Mouse (Mus musculus): ENCODE data around the gene Lrrtm3.

The Lrrtm3 gene

GRCm38 (mm10) chr10:64039760-64040535, 50.1 kb downstream of the Lrrtm3 start:
- DNase-seq, result peak; percentile 9

GRCm38 (mm10) chr10:64030901-64031300, 59.2 kb downstream of the Lrrtm3 start:
- no peak for DNase-seq

- peak; percentile 25 for DNase-seq
Measured at GRCm38 (mm10) chr10:64023340-64023739, 66.7 kb downstream of the Lrrtm3 start.

DNA sequence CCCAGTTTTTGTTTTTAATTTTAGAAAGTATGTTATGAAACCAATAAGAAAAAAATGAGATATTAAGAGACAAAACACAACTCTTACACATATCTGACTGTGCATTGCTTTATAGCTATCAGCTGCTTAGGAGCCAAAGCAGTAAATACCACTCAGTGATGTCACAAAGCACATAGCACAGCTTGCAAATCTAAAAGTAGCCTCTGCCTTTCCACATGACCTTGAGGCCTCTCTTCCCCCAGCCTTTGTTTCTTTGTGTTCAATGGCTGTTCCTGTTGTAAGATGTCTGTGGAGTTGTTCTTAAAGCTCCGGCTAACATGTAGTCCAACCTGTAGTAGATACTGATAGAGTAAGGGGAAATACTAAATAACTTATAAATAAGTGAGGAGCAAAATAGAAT, 69.7 kb downstream of the Lrrtm3 start:
- DNase-seq, result no peak

GRCm38 (mm10) chr10:64001996-64002395, 88.1 kb downstream of the Lrrtm3 start:
- DNase-seq, result no peak

DNA sequence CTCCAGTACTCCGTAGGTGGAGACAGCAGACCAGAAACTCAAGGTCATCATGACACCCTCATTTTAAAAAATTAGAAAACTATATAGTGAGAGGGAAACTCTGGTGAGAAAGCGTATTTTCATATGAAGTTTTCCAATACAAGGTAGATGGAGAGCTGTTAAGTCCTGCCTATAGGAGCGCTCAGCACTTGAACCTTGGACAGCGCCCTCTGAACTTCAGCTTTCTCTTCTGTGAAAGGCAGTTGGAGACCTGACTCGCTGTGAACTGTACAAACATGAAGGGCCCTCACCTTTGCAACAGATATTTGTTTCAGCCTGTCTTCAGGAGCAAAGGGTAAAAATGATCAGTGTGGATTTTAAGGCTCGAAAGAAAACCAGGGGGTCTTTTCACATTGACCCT, 88.5 kb downstream of the Lrrtm3 start:
- no peak for DNase-seq

DNA sequence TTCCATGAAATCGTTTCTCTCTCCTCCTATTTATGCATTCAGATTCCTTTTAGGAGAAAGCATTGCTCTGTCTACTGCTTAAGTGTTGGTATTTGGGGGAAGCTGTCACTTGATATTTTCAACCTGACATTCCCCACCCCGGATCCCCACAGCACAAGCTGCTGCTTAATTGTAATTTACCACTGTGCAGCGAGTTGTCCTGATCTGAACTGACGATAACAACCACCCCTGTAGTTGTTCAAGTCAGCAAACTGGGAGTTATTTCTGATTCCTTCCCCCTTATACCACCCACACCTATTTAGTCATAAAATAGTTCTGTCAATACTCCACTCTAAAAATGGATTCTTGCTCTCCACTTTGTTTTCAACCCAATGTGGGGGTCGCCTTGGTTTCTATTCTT, 95.8 kb downstream of the Lrrtm3 start:
- no peak for DNase-seq

DNA sequence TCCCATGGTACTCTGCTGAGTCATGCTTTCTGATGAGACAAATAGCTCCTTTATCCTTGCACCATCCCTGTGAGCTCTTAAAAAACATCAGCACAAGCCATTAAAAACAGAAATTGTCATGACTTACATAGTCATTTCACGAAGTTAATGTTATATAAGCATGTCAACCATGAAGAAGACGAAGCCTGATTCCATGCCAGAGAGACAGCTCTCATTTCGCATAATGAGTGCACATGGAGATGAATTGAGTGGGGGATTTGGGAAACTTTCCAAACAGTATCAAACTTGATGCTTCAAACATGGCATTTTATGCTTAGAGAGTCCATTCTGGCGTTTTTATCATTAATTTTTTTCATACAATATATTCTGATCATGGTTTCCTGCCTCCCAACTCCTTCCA, 104.5 kb downstream of the Lrrtm3 start:
- DNase-seq, result no peak

GRCm38 (mm10) chr10:63979410-63979809, 110.7 kb downstream of the Lrrtm3 start:
- DNase-seq, result peak; percentile 55

GRCm38 (mm10) chr10:63978969-63979368, 111.1 kb downstream of the Lrrtm3 start:
- DNase-seq, result no peak

DNA sequence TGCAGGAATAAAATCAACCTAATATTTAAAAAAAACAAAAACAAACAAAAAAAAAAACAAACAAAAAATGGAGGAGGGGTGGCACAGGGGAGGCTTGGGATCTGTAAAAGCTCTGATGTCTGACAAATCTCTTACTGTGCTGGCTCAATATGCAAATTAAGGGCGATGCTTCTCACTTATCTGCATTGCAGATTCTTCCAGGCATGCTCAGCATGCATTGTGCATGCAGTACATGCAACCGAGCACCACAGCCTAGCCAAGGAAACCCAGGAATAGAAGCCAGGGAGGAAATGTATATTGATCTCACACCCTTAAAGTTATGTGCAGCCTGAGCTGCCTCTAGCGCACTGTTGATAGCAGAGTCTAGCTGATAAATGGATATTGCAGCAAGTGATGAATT, 111.5 kb downstream of the Lrrtm3 start:
- DNase-seq, result no peak

- DNase-seq, result no peak
Measured at GRCm38 (mm10) chr10:63978101-63978500, 112.0 kb downstream of the Lrrtm3 start.

- peak; percentile 73 for DNase-seq
Measured at GRCm38 (mm10) chr10:63972300-63972699, 117.8 kb downstream of the Lrrtm3 start.

- peak; percentile 35 for DNase-seq
Measured at GRCm38 (mm10) chr10:63954308-63954930, 135.7 kb downstream of the Lrrtm3 start.

GRCm38 (mm10) chr10:63951481-63951880, 138.6 kb downstream of the Lrrtm3 start:
- peak; percentile 17 for DNase-seq

DNA sequence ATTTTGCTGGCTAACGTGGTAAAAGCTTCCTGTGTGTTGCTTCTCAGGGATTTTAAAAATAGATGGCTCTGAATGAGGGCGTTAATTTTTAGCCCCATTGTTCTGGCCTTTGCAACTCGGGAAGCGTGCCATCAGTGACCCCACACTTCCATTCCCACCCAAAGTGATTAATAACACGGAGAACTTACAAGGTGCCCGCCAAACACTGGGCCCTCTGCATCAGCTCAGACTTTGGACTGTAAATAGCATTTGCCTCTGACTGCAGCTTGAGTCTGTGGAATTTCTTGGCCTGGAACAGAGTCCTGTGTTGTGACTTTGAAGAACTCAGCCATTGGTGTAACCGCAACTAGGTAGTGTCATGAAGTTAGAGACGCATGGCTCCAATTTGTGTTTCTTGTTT, 139.2 kb downstream of the Lrrtm3 start:
- DNase-seq, result no peak

- DNase-seq, result no peak
Measured at GRCm38 (mm10) chr10:63947266-63947665, 142.8 kb downstream of the Lrrtm3 start.

GRCm38 (mm10) chr10:63945534-63945933, 144.5 kb downstream of the Lrrtm3 start:
- DNase-seq, result no peak

DNA sequence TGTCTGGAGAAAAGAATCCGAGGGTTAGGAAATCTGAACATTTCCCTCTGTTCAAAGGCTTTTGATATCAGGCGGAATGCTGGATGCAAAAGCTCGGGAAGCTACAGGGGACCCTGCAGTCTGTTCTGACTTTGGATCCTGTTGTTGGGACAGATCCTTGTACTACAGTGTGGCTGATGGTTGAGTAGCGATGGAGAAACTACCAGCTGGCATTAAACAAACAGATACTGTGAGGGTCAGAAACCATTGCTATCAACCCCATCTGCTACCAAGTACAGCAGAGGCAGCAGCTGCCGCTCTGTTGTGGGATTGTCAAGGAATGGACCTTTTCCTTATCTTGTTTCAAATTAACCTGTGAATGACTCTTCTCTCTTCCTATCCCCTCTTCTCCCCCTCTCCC, 156.1 kb downstream of the Lrrtm3 start:
- no peak for DNase-seq

GRCm38 (mm10) chr10:63927334-63927733, 162.7 kb downstream of the Lrrtm3 start, which contains the start of gene Gm10118:
Gene Gm10118, minus strand, starts transcription at chr10:63927434.
- no peak for DNase-seq

GRCm38 (mm10) chr10:63908878-63909277, 181.2 kb downstream of the Lrrtm3 start:
- DNase-seq, result no peak

DNA sequence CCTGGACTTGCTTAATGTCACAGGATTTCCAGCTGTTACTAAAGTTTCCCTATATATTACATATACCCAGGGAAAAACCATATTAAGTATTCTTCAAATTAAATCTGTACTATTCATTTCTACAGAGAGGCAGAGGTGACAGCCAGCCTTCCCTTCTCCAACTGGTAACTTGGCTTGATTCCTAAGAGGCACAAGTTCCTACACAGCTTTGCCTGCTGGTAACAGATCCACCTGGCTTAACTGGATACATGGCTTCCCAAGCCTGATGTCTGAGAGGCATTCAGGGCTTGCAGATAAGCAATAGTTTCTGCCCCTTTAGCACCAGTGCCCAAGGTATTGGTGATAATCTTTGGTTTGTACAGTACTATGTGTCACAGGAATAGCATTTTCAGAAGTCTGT, 190.2 kb downstream of the Lrrtm3 start:
- DNase-seq, result no peak

DNA sequence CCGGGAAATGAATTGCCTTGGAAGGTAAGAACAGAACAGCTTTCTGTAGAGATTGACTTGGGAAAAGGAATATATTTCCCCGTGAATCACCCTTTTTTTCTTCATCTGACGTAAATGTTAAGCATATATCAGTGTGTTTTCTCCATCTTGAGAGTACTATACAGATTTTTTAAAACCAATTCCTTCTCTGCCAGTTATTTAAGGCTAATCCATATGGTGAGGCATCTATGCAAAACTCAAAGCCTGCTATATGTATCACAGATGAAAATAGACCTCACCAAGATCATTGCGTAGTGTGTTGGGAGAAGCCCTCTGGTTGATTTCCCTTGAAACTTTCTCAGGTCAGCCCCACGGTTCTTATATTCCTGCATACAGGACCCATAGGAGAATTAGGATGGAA, 195.5 kb downstream of the Lrrtm3 start:
- DNase-seq, result no peak

- DNase-seq, result peak; percentile 14
Measured at GRCm38 (mm10) chr10:63886449-63887088, 203.5 kb downstream of the Lrrtm3 start.
